In genomic region chr16:9995814-9996210, GRCm38 (mm10) we compare ENCODE assay signal across 10 mouse cellular contexts. TPM values are rescaled to one million over a fixed set of nuclear protein-coding genes. Genes with fewer than 3 reads are reported as not detected.
A peak's percentile ranks its signal among the peaks of the same experiment; 100 is the strongest.
DNase-seq lines count a peak whose midpoint lies in the region; ATAC-seq and TF ChIP-seq lines count a peak whose summit lies in the region.
"Had no signal": no experiment of that assay in that cellular context is flagged by ENCODE, and none has a peak within 500 bp of the region (broad histone marks: within the 10 kb centered on the region; RNA-seq: fewer than 3 reads in every experiment).

No protein-coding gene starts in this region.

- H3K27me3 ChIP-seq in heart, embryonic 16.5 days (ENCODE audit: control insufficient read depth, insufficient read depth, low read length): peaks cover 62% of the 10 kb centered on the region
- peaks cover 49% of the 10 kb centered on the region for H3K27me3 ChIP-seq in forebrain, embryonic 14.5 days (replicated peaks; ENCODE audit: control insufficient read depth, insufficient read depth, low read length)
- H3K27me3 ChIP-seq in midbrain, embryonic 11.5 days (ENCODE audit: control insufficient read depth, insufficient read depth, low read length): peaks cover 43% of the 10 kb centered on the region

- no peaks in the 10 kb centered on the region for H3K36me3 ChIP-seq in heart, embryonic 16.5 days (ENCODE audit: control insufficient read depth, insufficient read depth)
- H3K36me3 ChIP-seq in forebrain, embryonic 14.5 days (ENCODE audit: control insufficient read depth, insufficient read depth, low read length): no peaks in the 10 kb centered on the region
- no peaks in the 10 kb centered on the region for H3K36me3 ChIP-seq in midbrain, embryonic 11.5 days (ENCODE audit: control insufficient read depth, insufficient read depth, low read length)

- no peaks in the 10 kb centered on the region for H3K9me3 ChIP-seq in heart, embryonic 16.5 days (replicated peaks; ENCODE audit: control insufficient read depth, low read length)
- no peaks in the 10 kb centered on the region for H3K9me3 ChIP-seq in forebrain, embryonic 14.5 days (replicated peaks; ENCODE audit: control insufficient read depth, low read length)
- H3K9me3 ChIP-seq in midbrain, embryonic 11.5 days (ENCODE audit: control insufficient read depth, low read length): no peaks in the 10 kb centered on the region

- peaks cover 5% of the 10 kb centered on the region; the same call in 1 of the 2 replicates for H3K4me1 ChIP-seq in heart, embryonic 16.5 days (ENCODE audit: control insufficient read depth, insufficient read depth, low read length)
- no peaks in the 10 kb centered on the region; the same call in 1 of the 2 replicates for H3K4me1 ChIP-seq in cortical plate, adult 2 months (ENCODE audit: control insufficient read depth, insufficient read depth, low read length)
- peaks cover 6% of the 10 kb centered on the region; the same call in 1 of the 2 replicates for H3K4me1 ChIP-seq in forebrain, embryonic 14.5 days (ENCODE audit: control insufficient read depth, insufficient read depth, low read length)
- peaks cover 20% of the 10 kb centered on the region for H3K4me1 ChIP-seq in midbrain, embryonic 11.5 days (ENCODE audit: control insufficient read depth, insufficient read depth, low read length)

- no peak overlapping the region for H3K27ac ChIP-seq in heart, embryonic 16.5 days (ENCODE audit: low read length)
- H3K27ac ChIP-seq in cortical plate, adult 2 months (ENCODE audit: insufficient read depth, low read length): 0 out of 2 replicates have a peak overlapping the region, but pooled peaks have one; percentile 100
- H3K27ac ChIP-seq in forebrain, embryonic 14.5 days (ENCODE audit: low read depth, low read length): no peak overlapping the region
- no peak overlapping the region for H3K27ac ChIP-seq in midbrain, embryonic 11.5 days (ENCODE audit: low read depth, low read length)

- H3K4me2 ChIP-seq in heart, embryonic 16.5 days (ENCODE audit: low read depth, low read length): peak overlapping the region; percentile 54; the same call in 1 of the 2 replicates
- H3K4me2 ChIP-seq in forebrain, embryonic 14.5 days (ENCODE audit: low read length): peak overlapping the region; percentile 91
- peak overlapping the region; percentile 71 for H3K4me2 ChIP-seq in midbrain, embryonic 11.5 days

- H3K4me3 ChIP-seq in heart, embryonic 16.5 days (ENCODE audit: low read length): no peak overlapping the region
- peak overlapping the region; percentile 79 for H3K4me3 ChIP-seq in cortical plate, adult 2 months (ENCODE audit: insufficient read depth, low read length)
- peak overlapping the region; percentile 44 for H3K4me3 ChIP-seq in forebrain, embryonic 14.5 days (ENCODE audit: low read depth, low read length)
- peak overlapping the region; percentile 35 for H3K4me3 ChIP-seq in midbrain, embryonic 11.5 days (ENCODE audit: low read depth, low read length)

- TF ChIP-seq POLR2A in cortical plate, adult 2 months (IDR thresholded peaks at IDR 0.05; ENCODE audit: extremely low read depth, insufficient read depth, low read length): no peak

- no peak for DNase-seq in heart, postnatal 36 days
- DNase-seq in forebrain, embryonic 14.5 days (ENCODE audit: low spot score): peak; percentile 24
- DNase-seq in midbrain, embryonic 11.5 days (ENCODE audit: low spot score, missing footprints): no peak
- no peak for DNase-seq in adrenal gland, postnatal 10 days
- no peak for DNase-seq in right cerebral cortex, adult 18-20 months
- DNase-seq: kidney, adult 9 months had no signal

- TF ChIP-seq CTCF in cortical plate, adult 2 months (IDR thresholded peaks at IDR 0.05; ENCODE audit: extremely low read depth, insufficient read depth, low read length): no peak

- no peak for ATAC-seq in heart, embryonic 16.5 days (replicated peaks; ENCODE audit: extremely low read depth, insufficient read depth, low FRiP score)
- no peak for ATAC-seq in forebrain, embryonic 14.5 days
- no peak for ATAC-seq in midbrain, embryonic 11.5 days (ENCODE audit: low FRiP score)
- ATAC-seq in CD4-positive, CD25-positive, alpha-beta regulatory T cell, adult 4 months: no peak
- ATAC-seq: lung, postnatal 0 days had no signal

- 24% methylated on average over 13 of the region's 13 CpGs for WGBS in heart, embryonic 16.5 days
- 22% methylated on average over 13 of the region's 13 CpGs for WGBS in forebrain, embryonic 14.5 days
- 26% methylated on average over 13 of the region's 13 CpGs for WGBS in midbrain, embryonic 11.5 days

- H3K9ac ChIP-seq in heart, embryonic 16.5 days (ENCODE audit: low read length): no peak overlapping the region
- peak overlapping the region; percentile 52; the same call in 1 of the 2 replicates for H3K9ac ChIP-seq in forebrain, embryonic 14.5 days (ENCODE audit: low read length)
- H3K9ac ChIP-seq in midbrain, embryonic 11.5 days (ENCODE audit: low read length): peak overlapping the region; percentile 41; the same call in 1 of the 2 replicates

- intact Hi-C loops in heart, postnatal 36 days (cut with DNase I): no loop called here

RNA-seq across cellular contexts. Expression of gene Grin2a, which starts 0.5 kb away (rescaled TPM):
- 0.34 and 0.60 TPM in 2 replicates for polyA plus RNA-seq in heart, embryonic 16.5 days (2015; fragmentation: Nextera tagmentation; extraction: Ambion mirVana)
- under 1 TPM; 0.08 to 0.33 TPM for total RNA-seq in heart, postnatal 36 days (2021)
- 39.1 and 43.5 TPM in 2 replicates for polyA plus RNA-seq in cortical plate, adult 2 months (2012; rRNA removed)
- 0.47 TPM in 2 replicates for polyA plus RNA-seq in forebrain, embryonic 14.5 days (2014; fragmentation: Nextera tagmentation; extraction: Ambion mirVana)
- 0.33 and 0.44 TPM in 2 replicates for polyA plus RNA-seq in midbrain, embryonic 11.5 days (2014; fragmentation: Nextera tagmentation; extraction: Ambion mirVana)
- not detected for polyA plus RNA-seq in CD4-positive, CD25-positive, alpha-beta regulatory T cell, adult 4 months (2017; shearing (Covaris generic))
- total RNA-seq in adrenal gland, postnatal 10 days (2021): 1 to 10 TPM in 1 of 2 experiments, under 1 TPM in 1; 0.69 to 1.5 TPM

Comparison
In these comparisons a context has a peak if more than half of its experiments do, and no peak if none do; other contexts are left out.
1. RNA of gene Grin2a, which starts 0.5 kb away (polyA plus RNA-seq): 39.1 to 43.5 TPM in cortical plate, adult 2 months; 0.47 TPM in forebrain, embryonic 14.5 days, 0.34 to 0.60 TPM in heart, embryonic 16.5 days, 0.33 to 0.44 TPM in midbrain, embryonic 11.5 days and not detected in CD4-positive, CD25-positive, alpha-beta regulatory T cell, adult 4 months; every median in the first group is over 10 times any median in the second.
2. Peak in every context shown above with its lines, with median percentiles within 50 percentile points of each other: H3K4me2 ChIP-seq.